Mouse (Mus musculus) liver, adult 2 months (tissue): ENCODE measurements around the gene Mmp8.

ENCODE experiments used
- CTCF ChIP-seq: fragments of 200-500 bp; IDR thresholded peaks from 2 replicates; pipeline ENCODE4 v1.5.1; 2011; ENCODE audit warnings: low read depth, low read length, control low read depth
- POLR2A ChIP-seq: fragments of 200-500 bp; IDR thresholded peaks from 2 replicates; pipeline ENCODE4 v1.6.1; 2011; ENCODE audit warnings: low read length, control low read depth; ENCODE audit not compliant: insufficient read depth; ENCODE audit errors: extremely low read depth

GRCm38 (mm10) chr9:7558221-7559017, at the start of gene Mmp8:
- no peak for TF ChIP-seq POLR2A
- TF ChIP-seq CTCF = no peak
